Mouse (Mus musculus) liver, embryonic 14.5 days (tissue): ENCODE results near the gene Itga5. TPM values are rescaled to one million over a fixed set of nuclear protein-coding genes. Genes with fewer than 3 reads are reported as not detected.

ENCODE experiments used
- ATAC-seq: fragments of 200-750 bp; cut with Nextera tagmentation; 2 replicates; pipeline ENCODE4 v1.8.0; 2017; ENCODE audit warnings: moderate number of reproducible peaks, mild to moderate bottlenecking, moderate library complexity; ENCODE audit not compliant: insufficient read depth
- DNase-seq, 3 experiments: peaks; one replicate each; pipeline ENCODE4 v3.0.0-alpha.2; 2012 to 2013; ENCODE audit warnings: low read depth in 3 of 3, low spot score in 3 of 3
- H3K27ac ChIP-seq: fragments of 300-500 bp; sonication (generic); 2 replicates; pipeline ENCODE4 v1.5.1; 2014; ENCODE audit warnings: moderate library complexity, mild to moderate bottlenecking, control low read depth, inconsistent platforms
- H3K27me3 ChIP-seq: fragments of 300-500 bp; sonication (generic); 2 replicates; pipeline ENCODE4 v1.6.1; 2014; ENCODE audit warnings: mild to moderate bottlenecking, low read length, moderate library complexity; ENCODE audit not compliant: control insufficient read depth, insufficient read depth
- H3K36me3 ChIP-seq: fragments of 300-500 bp; sonication (generic); replicated peaks from 2 replicates; pipeline ENCODE4 v1.6.1; 2014; ENCODE audit warnings: low read depth; ENCODE audit not compliant: control insufficient read depth, insufficient read depth
- H3K4me1 ChIP-seq, 2 experiments: fragments of 200-500 bp in 1 of 2; fragments of 300-500 bp in 1 of 2; sonication (generic) in 1 of 2; replicated peaks; 2 replicates each; pipeline ENCODE4 v1.6.1; 2012 to 2014; ENCODE audit warnings: antibody characterized with exemption in 1 of 2, inconsistent platforms in 1 of 2, low read length in 1 of 2; ENCODE audit not compliant: control insufficient read depth in 2 of 2, insufficient read depth in 2 of 2
- H3K4me2 ChIP-seq: fragments of 300-500 bp; sonication (generic); 2 replicates; pipeline ENCODE4 v1.6.1; 2014; ENCODE audit warnings: low read depth, mild to moderate bottlenecking, control low read depth, moderate library complexity
- H3K4me3 ChIP-seq, 2 experiments: fragments of 200-500 bp in 1 of 2; fragments of 300-500 bp in 1 of 2; sonication (generic) in 1 of 2; 2 replicates each; pipeline ENCODE4 v1.5.1; 2012 to 2014; ENCODE audit warnings: low read depth in 2 of 2, low read length in 2 of 2, mild to moderate bottlenecking in 2 of 2, control low read depth in 1 of 2, inconsistent platforms in 1 of 2, moderate library complexity in 1 of 2; ENCODE audit not compliant: insufficient read depth in 1 of 2
- H3K9ac ChIP-seq: fragments of 300-500 bp; sonication (generic); replicated peaks from 2 replicates; pipeline ENCODE4 v1.6.1; 2014; ENCODE audit warnings: mild to moderate bottlenecking, control low read depth, moderate library complexity
- H3K9me3 ChIP-seq: fragments of 300-500 bp; sonication (generic); 2 replicates; pipeline ENCODE4 v1.6.1; 2016; ENCODE audit warnings: low read length, mixed read lengths; ENCODE audit not compliant: control insufficient read depth
- CTCF ChIP-seq: IDR thresholded peaks from 2 replicates; pipeline ENCODE4 v1.5.1; 2016; ENCODE audit warnings: antibody characterized with exemption, low read depth, control low read depth
- EP300 ChIP-seq: IDR thresholded peaks from 2 replicates; pipeline ENCODE4 v1.6.1; 2016; ENCODE audit warnings: antibody characterized with exemption, low read depth
- WGBS: fragments of 180-500 bp; shearing (Covaris S2); extraction: QIAGEN DNeasy Blood & Tissue Kit; methylation state at CpG from one replicate; pipeline ENCODE4 v1.1.7; 2014; ENCODE audit not compliant: insufficient replicate concordance; 5-methylcytosine and 5-hydroxymethylcytosine counted together
- polyA plus RNA-seq, 2 experiments: library from polyadenylated mRNA; depleted of rRNA in 1 of 2; stranded (reverse) in 1 of 2; unstranded in 1 of 2; fragments of >200 nt; fragmentation: Nextera tagmentation in 1 of 2; extraction: Ambion mirVana in 1 of 2; gene quantifications; 2 replicates each; pipeline versions ENCODE4 v1.2.1 to v1.2.3; 2012 to 2014

Itga5 gene
- polyA plus RNA-seq, 2 experiments = 8.4 to 9.9 TPM

DNA sequence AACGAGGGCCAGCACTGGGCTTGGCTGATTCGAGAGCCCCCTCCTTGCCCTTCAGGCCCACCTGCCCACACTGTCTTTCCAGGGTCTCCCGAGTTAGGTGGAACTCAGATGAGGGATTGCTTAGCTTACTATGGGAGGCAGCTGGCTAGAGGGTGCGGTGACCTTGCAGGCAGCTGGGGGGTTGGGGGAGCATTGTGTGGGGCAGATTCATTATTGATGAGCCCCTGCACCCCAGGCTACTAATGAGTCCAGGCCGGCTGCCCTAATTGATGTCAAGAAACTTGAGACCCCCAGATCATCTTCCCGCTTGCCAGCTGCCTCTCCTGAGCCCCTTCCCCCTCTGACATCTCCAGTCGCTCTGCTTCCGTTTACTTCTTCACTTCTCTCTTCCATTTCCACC lies 25.0 kb downstream of the Itga5 start:
- no peaks in the 10 kb centered on the region for H3K9me3 ChIP-seq
- H3K9ac ChIP-seq = no peak overlapping the region
- no peak for ATAC-seq
- no peak for DNase-seq
- peaks cover 3 to 28% of the 10 kb centered on the region in 2 experiments for H3K4me1 ChIP-seq
- no peaks in the 10 kb centered on the region; the same call in 1 of the 2 replicates for H3K27me3 ChIP-seq
- 41% methylated on average over 8 of the region's 8 CpGs for WGBS
- H3K4me2 ChIP-seq = no peak overlapping the region
- TF ChIP-seq CTCF = no peak
- TF ChIP-seq EP300 = no peak
- no peak overlapping the region for H3K4me3 ChIP-seq
- no peak overlapping the region for H3K27ac ChIP-seq
- peaks cover 4% of the 10 kb centered on the region; the same call in 1 of the 2 replicates for H3K36me3 ChIP-seq

GRCm38 (mm10) chr15:103340786-103341185 lies 25.8 kb downstream of the Itga5 start:
- TF ChIP-seq CTCF (peak; percentile 42), EP300 (no peak)
- Histone ChIP-seq H3K4me1 (peaks cover 3 to 30% of the 10 kb centered on the region in 2 experiments), H3K4me3 (no peak overlapping the region), H3K4me2 (peak overlapping the region; percentile 94), H3K9me3 (no peaks in the 10 kb centered on the region), H3K27me3 (no peaks in the 10 kb centered on the region; the same call in 1 of the 2 replicates), H3K36me3 (peaks cover 3% of the 10 kb centered on the region; the same call in 1 of the 2 replicates), H3K27ac (no peak overlapping the region), H3K9ac (no peak overlapping the region)
- WGBS = 16% methylated on average over 4 of the region's 4 CpGs
- DNase-seq = no peak
- ATAC-seq = no peak

DNA sequence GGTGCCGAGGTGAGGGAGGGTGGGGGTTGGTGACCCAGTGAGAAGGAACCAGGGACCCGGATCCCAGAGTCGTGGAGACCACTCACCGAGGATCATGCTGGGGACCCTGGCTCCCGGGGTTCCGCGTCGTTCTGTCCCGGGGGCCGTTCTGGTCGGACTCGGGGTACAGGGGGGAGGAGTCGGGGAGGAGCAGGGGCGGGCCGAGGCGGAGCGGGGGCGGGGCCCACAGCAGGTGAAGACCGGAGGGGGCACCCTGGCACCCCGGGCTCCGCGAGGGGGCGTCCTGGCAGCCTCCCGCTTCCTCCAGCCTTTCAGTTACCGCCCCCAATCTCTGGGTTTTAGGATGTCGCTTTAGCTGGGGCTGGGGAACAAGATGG lies 26.6 kb downstream of the Itga5 start, which contains the start of gene Zfp385a:
TSS of gene Zfp385a (minus strand) at position 133 of the 377 bp plus-strand sequence.
- Histone ChIP-seq H3K4me1 (peaks cover 3 to 30% of the 10 kb centered on the region in 2 experiments), H3K9me3 (no peaks in the 10 kb centered on the region), H3K27ac (no peak within 1 kb of the TSS), H3K9ac (peak within 1 kb of the TSS; percentile 36), H3K36me3 (no peaks in the 10 kb centered on the region), H3K4me3 (peak within 1 kb of the TSS; percentile 62 to 75), H3K27me3 (no peaks in the 10 kb centered on the region; the same call in 1 of the 2 replicates), H3K4me2 (peak within 1 kb of the TSS; percentile 94)
- DNase-seq (no peak), ATAC-seq (peak; percentile 69)
- 0 out of 2 replicates have a peak, but pooled peaks have one; percentile 15 for TF ChIP-seq CTCF
- no peak for TF ChIP-seq EP300
- WGBS = under 1% methylated on average over 25 of the region's 26 CpGs

GRCm38 (mm10) chr15:103339166-103339960 lies 27.2 kb downstream of the Itga5 start:
- ATAC-seq = peak; percentile 71
- Histone ChIP-seq H3K36me3 (no peaks in the 10 kb centered on the region), H3K4me1 (peaks cover 3 to 35% of the 10 kb centered on the region in 2 experiments), H3K4me3 (peak overlapping the region; percentile 62 to 75), H3K4me2 (peak overlapping the region; percentile 94), H3K27me3 (no peaks in the 10 kb centered on the region; the same call in 1 of the 2 replicates), H3K9ac (peak overlapping the region; percentile 36), H3K27ac (no peak overlapping the region), H3K9me3 (no peaks in the 10 kb centered on the region)
- under 1% methylated on average over 30 of the region's 31 CpGs for WGBS
- DNase-seq = peak in 1 of 3 experiments; percentile 32
- TF ChIP-seq EP300 (no peak), CTCF (no peak)

GRCm38 (mm10) chr15:103338829-103339165 lies 27.8 kb downstream of the Itga5 start:
- DNase-seq (no peak), ATAC-seq (no peak)
- no peak overlapping the region for H3K27ac ChIP-seq
- 20% methylated on average over 4 of the region's 4 CpGs for WGBS
- H3K36me3 ChIP-seq = no peaks in the 10 kb centered on the region
- H3K9ac ChIP-seq = no peak overlapping the region
- H3K27me3 ChIP-seq = no peaks in the 10 kb centered on the region; the same call in 1 of the 2 replicates
- H3K4me2 ChIP-seq = peak overlapping the region; percentile 94
- TF ChIP-seq EP300 (no peak), CTCF (no peak)
- H3K4me1 ChIP-seq = peaks cover 3 to 35% of the 10 kb centered on the region in 2 experiments
- H3K4me3 ChIP-seq = peak overlapping the region in 1 of 2 experiments; percentile 75; a peak in 2 of 4 replicates
- no peaks in the 10 kb centered on the region for H3K9me3 ChIP-seq
